In the genomic region with DNA sequence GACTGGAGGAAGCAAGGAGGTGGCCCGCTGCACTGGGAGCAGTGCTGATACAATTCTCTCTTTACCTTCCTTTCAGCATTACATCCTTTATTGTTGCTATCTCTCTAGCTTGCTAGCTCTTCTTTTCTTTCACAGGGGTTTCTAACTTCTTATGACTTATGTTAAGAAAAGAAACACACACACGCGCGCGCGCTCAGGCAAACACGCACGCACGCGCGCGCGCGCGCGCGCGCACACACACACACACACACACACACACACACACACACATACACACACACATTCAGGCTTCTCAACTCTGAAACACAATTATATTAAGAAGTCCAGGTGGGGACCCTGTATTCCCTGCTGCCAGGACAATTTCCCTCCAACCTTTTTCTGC, we compare ENCODE assay signal across 9 mouse cellular contexts. TPM values are rescaled to one million over a fixed set of nuclear protein-coding genes. Genes with fewer than 3 reads are reported as not detected.
DNase-seq lines count a peak whose midpoint lies in the region; ATAC-seq and TF ChIP-seq lines count a peak whose summit lies in the region.
"Had no signal": no experiment of that assay in that cellular context is flagged by ENCODE, and none has a peak within 500 bp of the region (broad histone marks: within the 10 kb centered on the region; RNA-seq: fewer than 3 reads in every experiment).

No protein-coding gene starts in this region.

- H3K4me1 ChIP-seq in lung, embryonic 14.5 days (ENCODE audit: insufficient read depth) = no peaks in the 10 kb centered on the region
- no peaks in the 10 kb centered on the region for H3K4me1 ChIP-seq in embryonic fibroblast, embryonic 13.5 days (ENCODE audit: control insufficient read depth, insufficient read depth, low read length)
- H3K4me1 ChIP-seq in intestine, embryonic 14.5 days (replicated peaks; ENCODE audit: control insufficient read depth, insufficient read depth, low read length) = no peaks in the 10 kb centered on the region
- H3K4me1 ChIP-seq in neural tube, embryonic 13.5 days (replicated peaks) = no peaks in the 10 kb centered on the region

- no peak overlapping the region for H3K9ac ChIP-seq in lung, embryonic 14.5 days
- no peak overlapping the region for H3K9ac ChIP-seq in intestine, embryonic 14.5 days (ENCODE audit: low read length)
- peak overlapping the region; percentile 78 for H3K9ac ChIP-seq in neural tube, embryonic 13.5 days

- no peak overlapping the region for H3K27ac ChIP-seq in lung, embryonic 14.5 days (ENCODE audit: low read depth)
- no peak overlapping the region for H3K27ac ChIP-seq in embryonic fibroblast, embryonic 13.5 days (ENCODE audit: insufficient read depth, low read length)
- no peak overlapping the region for H3K27ac ChIP-seq in intestine, embryonic 14.5 days (ENCODE audit: low read depth)
- peak overlapping the region; percentile 93 for H3K27ac ChIP-seq in neural tube, embryonic 13.5 days (replicated peaks)

- H3K36me3 ChIP-seq in lung, embryonic 14.5 days (ENCODE audit: insufficient read depth) = no peaks in the 10 kb centered on the region
- H3K36me3 ChIP-seq in intestine, embryonic 14.5 days (ENCODE audit: control insufficient read depth, insufficient read depth, low read length) = no peaks in the 10 kb centered on the region
- no peaks in the 10 kb centered on the region for H3K36me3 ChIP-seq in neural tube, embryonic 13.5 days

- 45% methylated on average over 18 of the region's 18 CpGs for WGBS in lung, embryonic 14.5 days
- WGBS in intestine, embryonic 14.5 days = 24% methylated on average over 18 of the region's 18 CpGs
- WGBS in neural tube, embryonic 13.5 days = 36% methylated on average over 18 of the region's 18 CpGs

- peak overlapping the region; percentile 32; the same call in 1 of the 2 replicates for H3K4me3 ChIP-seq in lung, embryonic 14.5 days (ENCODE audit: low read depth, low read length)
- peak overlapping the region; percentile 24; the same call in 1 of the 2 replicates for H3K4me3 ChIP-seq in embryonic fibroblast, embryonic 13.5 days (ENCODE audit: insufficient read depth, low read length)
- peak overlapping the region; percentile 33; the same call in 1 of the 2 replicates for H3K4me3 ChIP-seq in intestine, embryonic 14.5 days (ENCODE audit: low read depth, low read length)
- H3K4me3 ChIP-seq in neural tube, embryonic 13.5 days = peak overlapping the region; percentile 58

- peaks cover 36% of the 10 kb centered on the region for H3K27me3 ChIP-seq in lung, embryonic 14.5 days (ENCODE audit: insufficient read depth, low read length)
- H3K27me3 ChIP-seq in intestine, embryonic 14.5 days (replicated peaks; ENCODE audit: control insufficient read depth, insufficient read depth, low read length) = peaks cover 23% of the 10 kb centered on the region
- H3K27me3 ChIP-seq in neural tube, embryonic 13.5 days = no peaks in the 10 kb centered on the region

- no peak for DNase-seq in lung, embryonic 14.5 days
- no peak for DNase-seq in lung, postnatal 4 days
- DNase-seq in intestine, embryonic 14.5 days (ENCODE audit: low spot score) = no peak
- DNase-seq in ovary, postnatal 10 days (ENCODE audit: low spot score) = no peak
- DNase-seq in urinary bladder, postnatal 4 days (ENCODE audit: low spot score in 2 of 2) = no peak
- DNase-seq in kidney, postnatal 14 days = no peak

- no peak for TF ChIP-seq CTCF in lung, embryonic 14.5 days (IDR thresholded peaks at IDR 0.05; ENCODE audit: low read depth)
- no peak for TF ChIP-seq CTCF in embryonic fibroblast, embryonic 13.5 days (IDR thresholded peaks at IDR 0.05; ENCODE audit: borderline replicate concordance, insufficient read depth, low read length)

- no peak for TF ChIP-seq POLR2A in embryonic fibroblast, embryonic 13.5 days (IDR thresholded peaks at IDR 0.05; ENCODE audit: low read depth, low read length)

- H3K9me3 ChIP-seq in lung, embryonic 14.5 days (ENCODE audit: low read depth, low read length) = no peaks in the 10 kb centered on the region
- H3K9me3 ChIP-seq in intestine, embryonic 14.5 days (ENCODE audit: control insufficient read depth, low read length) = no peaks in the 10 kb centered on the region
- no peaks in the 10 kb centered on the region for H3K9me3 ChIP-seq in neural tube, embryonic 13.5 days

- H3K4me2 ChIP-seq in lung, embryonic 14.5 days = peak overlapping the region; percentile 61
- H3K4me2 ChIP-seq in intestine, embryonic 14.5 days (ENCODE audit: low read length) = peak overlapping the region; percentile 54
- H3K4me2 ChIP-seq in neural tube, embryonic 13.5 days = peak overlapping the region; percentile 57

- no peak for ATAC-seq in lung, embryonic 14.5 days (ENCODE audit: insufficient read depth)
- ATAC-seq in intestine, embryonic 14.5 days (replicated peaks; ENCODE audit: low FRiP score, low TSS enrichment, low read depth) = no peak
- no peak for ATAC-seq in neural tube, embryonic 13.5 days (ENCODE audit: low read depth)

RNA-seq across cellular contexts. Expression of a gene that starts 1.5 kb away (rescaled TPM):
- polyA plus RNA-seq in lung, embryonic 14.5 days (2014; fragmentation: Nextera tagmentation; extraction: Ambion mirVana) = 0.12 TPM in 1 of 2 replicates, not detected in the other
- 1.0 and 1.1 TPM in 2 replicates for polyA plus RNA-seq in embryonic fibroblast, embryonic 13.5 days (2011; ENCODE audit: insufficient read length, low read depth, missing spikeins)
- polyA plus RNA-seq in intestine, embryonic 14.5 days (2014; fragmentation: Nextera tagmentation; extraction: Ambion mirVana) = 0.12 and 0.27 TPM in 2 replicates
- polyA plus RNA-seq in neural tube, embryonic 13.5 days (2015; fragmentation: Nextera tagmentation; extraction: Ambion mirVana) = 10.2 and 11.5 TPM in 2 replicates
- polyA plus RNA-seq: liver, adult 2 months had no signal
